In the genomic region with DNA sequence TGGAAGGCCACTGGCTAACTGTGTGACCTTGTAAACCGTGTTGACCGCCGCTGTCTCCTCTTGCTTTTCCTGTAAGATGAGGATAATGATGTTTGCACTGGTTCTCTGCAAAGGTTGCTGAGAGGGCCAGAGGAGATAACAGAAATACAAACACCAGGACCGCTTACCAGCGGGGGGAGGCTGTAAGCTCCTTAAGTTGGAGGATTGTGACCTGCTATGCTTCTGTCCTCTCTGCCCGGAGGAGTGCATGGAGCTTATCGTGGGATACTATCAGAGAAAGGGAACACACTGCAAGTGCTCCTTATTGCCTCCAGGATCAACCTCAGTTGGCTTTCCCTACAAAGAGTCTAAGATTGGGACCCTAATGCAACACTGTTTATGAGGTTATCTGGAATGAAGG, we compare ENCODE assay signal across 26 mouse cellular contexts. TPM values are rescaled to one million over a fixed set of nuclear protein-coding genes. Genes with fewer than 3 reads are reported as not detected.
"Had no signal": no experiment of that assay in that cellular context is flagged by ENCODE, and none has a peak within 500 bp of the region (broad histone marks: within the 10 kb centered on the region; RNA-seq: fewer than 3 reads in every experiment).

No protein-coding gene starts in this region.

- H3K36me3 ChIP-seq: heart, embryonic 10.5 days; heart, embryonic 12.5 days; hindbrain, embryonic 10.5 days; hindbrain, embryonic 12.5 days; intestine, embryonic 15.5 days; limb, embryonic 10.5 days; limb, embryonic 12.5 days had no signal

- H3K27me3 ChIP-seq: heart, embryonic 12.5 days; hindbrain, embryonic 12.5 days; intestine, embryonic 15.5 days; limb, embryonic 12.5 days had no signal

- H3K4me3 ChIP-seq: gastrocnemius, adult 2 months; heart, embryonic 10.5 days; heart, embryonic 12.5 days; hindbrain, embryonic 10.5 days; hindbrain, embryonic 12.5 days; intestine, embryonic 15.5 days; layer of hippocampus, adult 2 months; left cerebral cortex, adult 2 months; limb, embryonic 10.5 days; limb, embryonic 12.5 days had no signal

- DNase-seq: gastrocnemius, adult 2 months; gastrocnemius, postnatal 10 days; gastrocnemius, postnatal 25 days; heart, adult 18-20 months; heart, postnatal 10 days; heart, postnatal 4 days; kidney, adult 18-20 months; kidney, adult 8-10 months; kidney, postnatal 10 days; kidney, postnatal 25 days; kidney, postnatal 4 days; liver had no signal

- H3K9ac ChIP-seq: heart, embryonic 12.5 days; hindbrain, embryonic 12.5 days; hindbrain, embryonic 14.5 days; intestine, embryonic 15.5 days; limb, embryonic 12.5 days had no signal

- H3K9me3 ChIP-seq: heart, embryonic 10.5 days; heart, embryonic 12.5 days; hindbrain, embryonic 12.5 days; intestine, embryonic 15.5 days; limb, embryonic 10.5 days; limb, embryonic 12.5 days had no signal

- H3K27ac ChIP-seq: gastrocnemius, adult 2 months; heart, embryonic 10.5 days; hindbrain, embryonic 10.5 days; hindbrain, embryonic 12.5 days; hindbrain, embryonic 14.5 days; intestine, embryonic 15.5 days; layer of hippocampus, adult 2 months; left cerebral cortex, adult 2 months; limb, embryonic 10.5 days; limb, embryonic 12.5 days had no signal

- H3K4me2 ChIP-seq: heart, embryonic 12.5 days; hindbrain, embryonic 12.5 days; hindbrain, embryonic 14.5 days; intestine, embryonic 15.5 days; limb, embryonic 12.5 days had no signal

- ATAC-seq: hindbrain, embryonic 16.5 days; inflammation-experienced regulatory T-cells, adult 6 months; intestine, embryonic 15.5 days; intestine, postnatal 0 days had no signal

- H3K4me1 ChIP-seq: hindbrain, embryonic 12.5 days; intestine, embryonic 15.5 days; limb, embryonic 10.5 days had no signal

RNA-seq across cellular contexts. Expression of a gene that starts 26.8 kb away (rescaled TPM):
- polyA plus RNA-seq: heart, embryonic 12.5 days; heart, embryonic 14.5 days; hindbrain, embryonic 12.5 days; intestine, embryonic 15.5 days; limb, embryonic 10.5 days had no signal
